Mouse (Mus musculus): ENCODE data around the gene Olfr93.
"Not testable (repeated sequence)": the region's sequence is repeated elsewhere in the genome, so short reads cannot be mapped to it uniquely, and the experiment has no call there.

Olfr93 gene

DNA sequence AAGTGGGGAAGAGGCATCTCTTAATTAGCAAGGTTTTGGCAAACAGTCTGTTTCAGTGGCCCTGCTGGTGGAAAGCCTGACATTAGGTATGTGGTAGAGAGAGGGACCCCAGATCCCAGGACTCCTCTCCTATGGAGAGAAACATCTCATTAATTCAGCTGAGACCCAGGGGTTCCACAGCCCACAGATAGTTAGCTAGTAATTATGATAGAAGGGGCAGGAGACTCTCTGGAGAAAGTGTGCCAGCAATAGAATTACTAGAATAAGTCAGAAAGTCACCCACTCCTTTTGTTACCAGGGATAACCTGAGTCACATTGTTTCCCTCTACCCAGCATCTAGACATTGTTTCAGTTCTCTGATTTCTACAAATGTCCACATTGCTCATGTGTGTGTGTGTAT is at the start of gene Olfr93:
Gene Olfr93, minus strand, starts transcription at position 101 of the 400 bp plus-strand sequence.
- CTCF ChIA-PET: no interaction called here

DNA sequence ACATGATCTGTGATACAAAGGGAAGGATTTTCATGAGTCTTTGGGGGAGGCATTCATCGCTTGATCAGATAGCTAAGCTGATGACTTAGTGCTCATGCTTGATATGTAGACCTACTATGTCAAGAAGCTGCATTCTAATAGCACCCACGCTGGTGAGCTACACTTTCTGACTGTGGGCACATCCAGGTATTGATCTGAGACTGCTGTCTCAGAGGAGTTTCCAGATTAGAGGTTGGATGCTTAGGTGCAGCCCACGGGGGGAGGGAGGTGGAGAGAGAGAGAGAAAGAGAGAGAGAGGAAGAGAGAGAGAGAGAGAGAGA is 42.6 kb upstream of the Olfr93 start:
- CTCF ChIA-PET: interaction anchor here (0.6 to 0.8 kb wide), 2 partner anchors 13 to 118 kb away, joined by 3 to 8 read pairs; no protein-coding TSS in a partner anchor

DNA sequence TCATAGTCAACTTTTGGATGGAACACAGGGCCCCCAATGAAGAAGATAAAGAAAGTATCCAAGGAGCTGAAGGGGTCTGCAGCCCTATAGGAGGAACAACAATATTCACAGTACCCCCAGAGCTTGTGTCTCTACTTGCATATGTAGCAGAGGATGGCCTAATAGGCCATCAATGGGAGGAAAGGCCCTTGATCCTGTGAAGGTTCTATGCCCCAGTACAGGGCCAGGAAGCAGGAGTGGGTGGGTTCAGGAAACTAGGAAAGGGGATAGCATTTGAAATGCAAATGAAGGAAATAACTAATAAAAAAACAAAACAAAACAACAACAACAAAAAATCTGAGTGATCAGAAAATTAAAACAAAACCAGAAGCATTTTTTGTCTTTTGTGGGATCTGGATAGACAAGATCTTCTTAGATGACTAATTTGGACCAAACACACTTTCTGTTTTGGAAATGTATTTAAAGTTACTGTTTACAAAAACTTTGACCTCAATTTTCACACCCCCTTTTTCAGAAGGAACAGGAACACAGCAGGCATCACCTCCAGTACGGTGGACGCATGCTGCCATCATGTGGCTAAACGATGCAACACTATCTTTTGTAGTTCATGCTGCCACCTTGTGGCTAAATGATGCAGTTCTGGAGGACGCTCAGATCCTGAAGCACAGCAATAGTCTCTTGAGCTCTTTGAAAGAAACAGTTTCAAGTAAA is 42.1 kb upstream of the Olfr93 start:
- CTCF ChIA-PET: interaction anchor here (0.6 to 0.9 kb wide), 3 partner anchors 13 to 380 kb away, joined by 3 to 8 read pairs (median 3); no protein-coding TSS in a partner anchor

DNA sequence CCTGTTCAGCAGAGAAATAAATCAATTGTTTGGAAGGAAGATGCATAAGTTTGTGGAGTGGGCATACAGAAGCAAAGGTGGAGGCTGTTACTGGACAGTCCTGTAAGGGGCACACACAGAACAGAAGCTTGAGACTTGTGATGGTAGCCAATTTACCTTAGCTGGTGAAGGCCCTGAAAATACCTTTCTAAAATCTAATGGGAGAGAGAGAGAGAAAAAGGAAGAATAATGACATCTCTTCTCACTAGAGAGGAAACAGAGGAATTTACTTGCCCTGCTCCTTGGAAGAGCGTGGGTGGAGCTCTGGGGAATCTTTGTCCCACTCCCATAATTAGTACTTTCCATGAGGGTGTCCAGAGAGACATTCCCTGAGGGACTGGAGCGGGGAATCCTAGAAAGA is 39.6 kb upstream of the Olfr93 start, which contains the start of gene Olfr94:
Gene Olfr94, minus strand, starts transcription at position 101 of the 400 bp plus-strand sequence.
- CTCF ChIA-PET: no interaction called here

DNA sequence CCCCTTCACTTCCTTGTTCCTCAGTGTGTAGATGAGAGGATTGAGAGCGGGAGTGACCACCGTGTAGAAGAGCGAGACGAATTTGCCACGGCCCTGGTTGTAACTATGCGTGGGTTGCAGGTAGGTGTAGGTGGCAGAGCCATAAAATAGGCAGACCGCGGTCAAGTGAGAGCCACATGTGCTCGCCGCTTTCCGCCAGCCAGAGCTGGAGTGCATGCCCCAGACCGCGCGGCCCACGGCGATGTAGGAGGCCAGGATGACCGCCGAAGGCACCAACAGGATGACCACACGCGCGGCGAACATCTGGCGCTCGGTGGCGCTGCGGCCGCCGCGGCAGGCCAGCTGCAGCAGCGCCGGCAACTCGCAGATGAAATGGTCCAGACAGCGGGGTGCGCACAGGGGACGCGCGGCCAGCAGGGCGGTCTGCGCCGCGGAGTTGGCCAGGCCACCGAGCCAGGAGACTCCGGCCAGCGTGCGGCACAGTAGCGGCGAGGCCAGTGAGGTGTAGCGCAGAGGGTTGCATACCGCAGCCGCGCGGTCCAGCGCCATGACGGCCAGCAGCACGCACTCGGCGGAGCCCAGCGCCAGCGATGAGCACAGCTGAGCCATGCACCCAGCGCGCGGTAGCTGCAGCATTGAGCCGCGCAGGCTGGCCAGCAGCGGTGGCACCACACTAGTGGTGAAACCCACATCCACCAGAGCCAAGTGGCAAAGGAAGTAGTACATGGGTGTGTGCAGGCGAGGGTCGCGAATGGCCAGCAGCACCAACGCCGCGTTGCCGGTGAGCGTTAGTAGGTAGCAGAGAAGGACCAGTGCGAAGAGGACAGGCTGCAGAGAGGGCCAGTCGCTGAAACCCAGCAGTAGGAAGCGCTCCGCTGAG is 35.8 kb upstream of the Olfr93 start:
- CTCF ChIA-PET: no interaction called here

DNA sequence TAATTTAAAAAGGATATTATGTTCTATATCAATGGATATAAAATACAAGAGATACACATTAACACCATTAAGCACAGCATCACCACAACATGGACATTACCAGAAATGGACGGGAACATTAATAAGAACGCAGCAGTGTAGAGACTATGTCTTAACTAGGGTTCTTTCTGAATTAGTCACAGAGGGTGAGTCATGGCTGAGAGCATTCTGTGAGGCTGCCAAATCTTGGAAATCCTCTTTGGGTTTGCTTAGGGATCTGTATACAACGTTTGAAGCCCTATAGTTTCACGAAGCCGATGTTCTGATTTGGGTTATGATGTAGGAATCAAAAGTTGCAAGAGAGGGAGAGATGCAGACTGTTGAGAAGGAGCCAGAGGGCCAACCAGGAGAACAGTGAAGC is 33.5 kb upstream of the Olfr93 start:
- CTCF ChIA-PET: no interaction called here

DNA sequence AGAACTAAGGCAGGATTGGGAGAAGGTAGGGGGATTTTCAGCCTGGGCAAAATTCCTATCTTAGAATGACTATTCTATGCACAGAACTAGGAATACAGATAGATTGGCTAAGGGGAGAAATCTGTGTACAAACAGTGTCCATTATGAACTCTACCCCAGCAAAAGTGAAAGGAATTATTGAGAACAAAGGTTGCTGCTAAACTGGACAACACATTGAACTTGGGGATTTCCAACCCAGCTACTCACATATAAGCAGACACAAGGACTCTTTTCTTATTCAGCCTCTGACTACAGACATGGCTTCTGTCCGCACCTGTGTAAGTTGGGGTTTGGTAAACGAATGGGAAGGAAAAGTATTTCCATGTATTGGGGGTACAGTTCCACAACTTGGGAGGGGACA is 32.4 kb upstream of the Olfr93 start, which contains the start of gene Ubd:
Gene Ubd, plus strand, starts transcription at position 237 of the 400 bp plus-strand sequence.
- CTCF ChIA-PET: no interaction called here

DNA sequence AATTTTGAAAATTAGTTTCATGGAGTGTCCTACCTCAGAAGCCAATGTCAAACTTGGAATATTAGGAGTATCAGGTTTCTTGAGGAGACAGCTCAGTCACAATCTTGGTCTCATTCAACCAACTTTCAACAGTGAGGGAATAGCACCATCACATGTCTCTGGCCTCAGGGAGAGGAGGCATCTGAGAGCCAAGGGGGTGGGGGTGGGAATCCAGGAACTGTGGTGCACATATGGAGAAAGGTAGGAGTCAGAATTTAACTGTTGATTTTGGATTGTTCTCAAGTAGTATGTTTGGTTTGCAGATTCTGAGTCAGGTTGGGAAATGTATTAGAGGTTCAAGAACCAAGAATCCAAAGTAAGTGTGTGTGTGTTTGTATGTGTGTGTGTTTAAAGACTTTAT is 31.7 kb upstream of the Olfr93 start:
- CTCF ChIA-PET: no interaction called here

DNA sequence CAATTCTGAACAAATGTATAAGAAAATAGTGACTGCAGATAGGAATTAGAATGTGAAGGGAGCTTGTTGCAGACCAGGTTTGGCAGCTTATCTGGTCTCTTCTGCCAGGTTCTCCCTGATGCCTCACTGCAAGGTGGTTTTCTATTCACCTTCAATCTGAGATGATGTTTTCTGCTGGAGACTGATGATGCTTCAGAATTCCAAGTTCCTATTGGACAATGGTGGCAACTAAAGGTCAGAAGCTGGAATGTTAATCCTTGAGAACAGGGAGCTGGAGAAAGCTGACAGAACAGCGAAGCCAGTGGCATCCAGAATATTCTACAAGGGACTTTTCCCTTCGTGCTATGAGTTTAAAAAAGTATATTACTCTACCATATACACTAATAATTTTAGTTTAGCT is 29.4 kb upstream of the Olfr93 start:
- CTCF ChIA-PET: no interaction called here

DNA sequence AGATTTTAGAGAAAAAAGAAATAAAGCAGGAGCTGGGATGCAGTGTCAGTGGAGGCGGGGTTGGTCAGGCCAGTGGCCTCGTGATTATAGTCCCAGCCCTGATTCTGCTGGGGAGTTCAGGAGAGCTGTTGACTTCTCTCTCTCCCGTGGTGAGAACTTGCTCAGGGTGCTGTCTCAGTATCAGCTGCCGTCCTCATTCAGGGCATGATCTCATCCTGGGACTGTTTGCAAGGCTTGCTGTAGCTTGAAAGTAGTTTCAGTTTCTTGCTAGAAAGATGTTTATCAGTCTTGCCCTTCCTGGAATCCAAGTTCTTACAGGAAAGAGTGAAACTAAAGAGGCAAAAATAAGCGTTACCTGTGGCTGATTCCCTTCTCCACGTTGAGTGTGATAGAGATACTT is 24.2 kb upstream of the Olfr93 start:
- CTCF ChIA-PET: no interaction called here

DNA sequence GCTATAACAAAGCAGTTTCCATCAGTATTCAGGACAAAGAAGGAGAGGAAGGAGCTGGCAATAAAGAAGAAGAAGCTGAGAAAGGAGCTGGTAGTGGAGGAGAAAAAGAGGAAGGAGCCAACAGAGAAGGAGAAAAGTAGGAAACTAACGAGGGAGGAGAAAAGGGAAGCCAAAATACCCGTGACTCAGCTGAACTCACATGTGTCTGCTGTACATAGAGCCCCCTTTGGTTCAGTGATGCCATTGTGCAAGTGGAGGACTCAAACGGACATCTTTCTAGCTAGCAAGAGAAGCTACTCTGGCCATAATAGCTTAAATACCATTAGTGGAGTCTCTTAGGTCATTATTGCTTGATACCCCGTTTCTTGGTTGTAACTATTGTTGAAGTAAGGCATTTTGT is 29.9 kb downstream of the Olfr93 start:
- CTCF ChIA-PET: not testable (repeated sequence)

DNA sequence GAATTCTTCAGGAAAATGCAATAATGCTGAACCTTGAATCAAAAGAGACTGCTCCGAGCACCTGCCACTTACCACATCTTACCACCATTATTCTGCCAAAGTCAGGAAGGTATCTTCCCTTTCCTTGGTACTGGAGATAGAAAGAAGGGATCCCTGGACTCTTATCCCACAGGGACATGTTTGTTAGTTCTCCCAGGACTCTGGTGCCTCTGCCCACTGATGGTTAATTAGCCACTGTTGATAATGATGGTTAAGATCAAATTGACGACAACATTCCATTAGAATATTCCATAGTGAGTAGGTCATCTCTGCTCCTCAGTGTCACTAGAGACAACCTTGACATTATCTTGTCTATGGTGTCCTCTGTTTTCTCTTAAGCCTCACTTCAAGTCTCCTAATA is 41.3 kb downstream of the Olfr93 start, which contains the start of gene Olfr92:
Gene Olfr92, minus strand, starts transcription at position 101 of the 400 bp plus-strand sequence.
- CTCF ChIA-PET: no interaction called here

DNA sequence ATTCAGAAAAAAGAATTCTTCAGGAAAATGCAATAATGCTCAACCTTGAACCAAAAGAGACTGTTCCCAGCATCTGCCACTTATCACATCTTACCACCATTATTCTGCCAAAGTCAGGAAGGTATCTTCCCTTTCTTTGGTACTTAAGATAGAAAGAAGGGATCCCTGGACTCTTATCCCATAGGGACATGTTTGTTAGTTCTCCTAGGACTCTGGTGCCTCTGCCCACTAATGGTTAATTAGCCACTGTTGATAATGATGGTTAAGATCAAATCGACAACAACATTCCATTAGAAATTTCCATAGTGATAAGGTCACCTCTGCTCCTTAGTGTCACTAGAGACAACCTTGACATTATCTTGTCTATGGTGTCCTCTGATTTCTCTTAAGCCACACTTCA is 63.1 kb downstream of the Olfr93 start, which contains the start of gene Olfr91:
Gene Olfr91, minus strand, starts transcription at position 101 of the 400 bp plus-strand sequence.
- CTCF ChIA-PET: no interaction called here

DNA sequence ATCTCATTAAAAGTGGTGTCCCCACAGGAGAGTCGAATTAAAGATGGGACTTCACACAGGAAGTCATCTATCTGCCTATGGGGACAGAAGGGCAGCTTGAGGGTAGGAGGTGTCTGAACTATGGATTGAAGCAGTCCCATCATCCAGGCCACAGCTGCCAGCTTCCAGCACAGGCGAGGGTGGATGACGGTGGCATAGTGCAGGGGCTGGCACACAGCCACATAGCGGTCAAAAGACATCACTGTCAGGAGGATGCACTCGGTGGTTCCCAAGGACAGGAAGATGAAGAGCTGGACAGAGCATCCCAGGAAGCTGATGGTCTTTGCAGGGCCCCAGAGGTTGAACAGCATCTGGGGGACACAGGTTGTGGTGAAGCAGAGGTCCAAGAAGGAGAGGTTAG is 68.0 kb downstream of the Olfr93 start:
- CTCF ChIA-PET: no interaction called here

DNA sequence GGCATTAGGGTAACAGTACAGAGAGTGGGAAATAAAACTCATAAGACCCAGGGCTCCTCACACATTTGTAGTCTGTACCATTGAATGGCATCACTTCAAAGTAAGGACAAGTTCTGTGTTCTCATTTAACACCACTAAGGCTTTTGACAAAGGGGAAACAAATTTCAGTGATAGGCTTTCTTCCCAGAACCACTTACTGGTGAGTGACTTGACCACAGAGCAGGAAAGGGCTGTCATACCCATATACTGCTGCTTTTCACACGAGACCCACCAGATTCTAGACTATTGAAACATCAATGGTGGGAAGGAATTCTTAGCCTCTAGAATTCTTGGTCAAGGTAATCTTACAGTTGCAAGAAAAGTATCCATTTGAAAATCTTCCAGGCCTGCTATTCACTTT is 69.1 kb downstream of the Olfr93 start:
- CTCF ChIA-PET: no interaction called here

Measured in spleen, embryonic (tissue).